Mouse (Mus musculus) cortical plate, adult 2 months (tissue): ENCODE data around the gene Rsc1a1.

Source experiments
- CTCF ChIP-seq: fragments of 200-500 bp; IDR thresholded peaks from 2 replicates; pipeline ENCODE4 v1.5.1; 2011; ENCODE audit warnings: mild to moderate bottlenecking, control low read depth, low read length; ENCODE audit not compliant: insufficient read depth; ENCODE audit errors: extremely low read depth
- POLR2A ChIP-seq: fragments of 200-500 bp; IDR thresholded peaks from 2 replicates; pipeline ENCODE4 v1.6.1; 2011; ENCODE audit warnings: mild to moderate bottlenecking, low read length, control low read depth; ENCODE audit not compliant: insufficient read depth; ENCODE audit errors: extremely low read depth

- no peak for TF ChIP-seq CTCF
- no peak for TF ChIP-seq POLR2A
These were observed 43.9 kb upstream of the Rsc1a1 start for GRCm38 (mm10) chr4:141729266-141729665.
